Mouse (Mus musculus): ENCODE measurements around the gene Hist1h2ah. TPM values are rescaled to one million over a fixed set of nuclear protein-coding genes. Genes with fewer than 3 reads are reported as not detected.

The Hist1h2ah gene
- total and polyA plus RNA-seq, 2 experiments from 2014 or later, result 6.9 to 62.6 TPM

GRCm38 (mm10) chr13:22007121-22007510, 28.3 kb downstream of the Hist1h2ah start:
- Histone ChIP-seq H3K27ac (ENCODE audit: low read depth, low read length) (no peak overlapping the region), H3K4me1 (ENCODE audit: insufficient read depth, low read length) (peaks cover 6% of the 10 kb centered on the region), H3K27me3 (ENCODE audit: insufficient read depth, low read length) (peaks cover 90% of the 10 kb centered on the region), H3K4me2 (ENCODE audit: low read depth, low read length, poor library complexity, severe bottlenecking) (peak overlapping the region; percentile 87), H3K9ac (replicated peaks; ENCODE audit: low read length, poor library complexity, severe bottlenecking) (no peak overlapping the region), H3K4me3 (ENCODE audit: low read depth, low read length) (peak overlapping the region; percentile 41; the same call in 1 of the 2 replicates), H3K36me3 (ENCODE audit: insufficient read depth, low read length) (no peaks in the 10 kb centered on the region), H3K9me3 (ENCODE audit: low read length) (no peaks in the 10 kb centered on the region)
- no peak for TF ChIP-seq CTCF (IDR thresholded peaks at IDR 0.05)
- DNase-seq (ENCODE audit: low spot score) (no peak), ATAC-seq (ENCODE audit: low FRiP score) (no peak)
- WGBS, result 5% methylated on average over 18 of the region's 18 CpGs

GRCm38 (mm10) chr13:22006334-22007120, 28.8 kb downstream of the Hist1h2ah start:
- ATAC-seq (ENCODE audit: low FRiP score) (0 out of 2 replicates have a peak, but pooled peaks have one; percentile 13), DNase-seq (ENCODE audit: low spot score) (no peak)
- H3K4me3 ChIP-seq (ENCODE audit: low read depth, low read length), result peak overlapping the region; percentile 41
- WGBS, result under 1% methylated on average over 38 of the region's 38 CpGs
- no peak overlapping the region for H3K27ac ChIP-seq (ENCODE audit: low read depth, low read length)
- H3K36me3 ChIP-seq (ENCODE audit: insufficient read depth, low read length), result no peaks in the 10 kb centered on the region
- peaks cover 6% of the 10 kb centered on the region for H3K4me1 ChIP-seq (ENCODE audit: insufficient read depth, low read length)
- no peaks in the 10 kb centered on the region for H3K9me3 ChIP-seq (ENCODE audit: low read length)
- H3K27me3 ChIP-seq (ENCODE audit: insufficient read depth, low read length), result peaks cover 93% of the 10 kb centered on the region
- H3K9ac ChIP-seq (replicated peaks; ENCODE audit: low read length, poor library complexity, severe bottlenecking), result peak overlapping the region; percentile 29
- H3K4me2 ChIP-seq (ENCODE audit: low read depth, low read length, poor library complexity, severe bottlenecking), result peak overlapping the region; percentile 87
- TF ChIP-seq CTCF (IDR thresholded peaks at IDR 0.05), result no peak

- Histone ChIP-seq H3K4me2 (ENCODE audit: low read depth, low read length, poor library complexity, severe bottlenecking) (peak overlapping the region; percentile 87), H3K4me1 (ENCODE audit: insufficient read depth, low read length) (peaks cover 6% of the 10 kb centered on the region), H3K27me3 (ENCODE audit: insufficient read depth, low read length) (peaks cover 95% of the 10 kb centered on the region), H3K27ac (ENCODE audit: low read depth, low read length) (no peak overlapping the region), H3K9me3 (ENCODE audit: low read length) (no peaks in the 10 kb centered on the region), H3K36me3 (ENCODE audit: insufficient read depth, low read length) (no peaks in the 10 kb centered on the region), H3K9ac (replicated peaks; ENCODE audit: low read length, poor library complexity, severe bottlenecking) (peak overlapping the region; percentile 29; the same call in 1 of the 2 replicates), H3K4me3 (ENCODE audit: low read depth, low read length) (peak overlapping the region; percentile 41)
- TF ChIP-seq CTCF (IDR thresholded peaks at IDR 0.05), result no peak
- ATAC-seq (ENCODE audit: low FRiP score) (peak; percentile 47; the same call in 1 of the 2 replicates), DNase-seq (ENCODE audit: low spot score) (no peak)
- WGBS, result under 1% methylated on average over 45 of the region's 45 CpGs
These were observed 29.6 kb downstream of the Hist1h2ah start for GRCm38 (mm10) chr13:22005605-22006333.

- Histone ChIP-seq H3K4me2 (ENCODE audit: low read depth, low read length, poor library complexity, severe bottlenecking) (no peak overlapping the region), H3K4me3 (ENCODE audit: low read depth, low read length) (no peak overlapping the region), H3K36me3 (ENCODE audit: insufficient read depth, low read length) (no peaks in the 10 kb centered on the region), H3K4me1 (ENCODE audit: insufficient read depth, low read length) (peaks cover 6% of the 10 kb centered on the region), H3K9ac (replicated peaks; ENCODE audit: low read length, poor library complexity, severe bottlenecking) (no peak overlapping the region), H3K9me3 (ENCODE audit: low read length) (no peaks in the 10 kb centered on the region), H3K27me3 (ENCODE audit: insufficient read depth, low read length) (peaks cover 94% of the 10 kb centered on the region), H3K27ac (ENCODE audit: low read depth, low read length) (no peak overlapping the region)
- no peak for ATAC-seq (ENCODE audit: low FRiP score)
- WGBS, result 34% methylated on average over 5 of the region's 5 CpGs
- no peak for DNase-seq (ENCODE audit: low spot score)
- no peak for TF ChIP-seq CTCF (IDR thresholded peaks at IDR 0.05)
These were observed 33.5 kb downstream of the Hist1h2ah start for GRCm38 (mm10) chr13:22001823-22002222.

GRCm38 (mm10) chr13:22001346-22001745, 34.0 kb downstream of the Hist1h2ah start:
- Histone ChIP-seq H3K4me3 (ENCODE audit: low read depth, low read length) (no peak overlapping the region), H3K27me3 (ENCODE audit: insufficient read depth, low read length) (peaks cover 89% of the 10 kb centered on the region), H3K4me1 (ENCODE audit: insufficient read depth, low read length) (peaks cover 3% of the 10 kb centered on the region), H3K4me2 (ENCODE audit: low read depth, low read length, poor library complexity, severe bottlenecking) (no peak overlapping the region), H3K9me3 (ENCODE audit: low read length) (no peaks in the 10 kb centered on the region), H3K36me3 (ENCODE audit: insufficient read depth, low read length) (no peaks in the 10 kb centered on the region), H3K9ac (replicated peaks; ENCODE audit: low read length, poor library complexity, severe bottlenecking) (no peak overlapping the region), H3K27ac (ENCODE audit: low read depth, low read length) (no peak overlapping the region)
- ATAC-seq (ENCODE audit: low FRiP score) (no peak), DNase-seq (ENCODE audit: low spot score) (no peak)
- 73% methylated on average over 2 of the region's 2 CpGs for WGBS
- TF ChIP-seq CTCF (IDR thresholded peaks at IDR 0.05), result no peak

GRCm38 (mm10) chr13:21999147-21999546, 36.2 kb downstream of the Hist1h2ah start:
- peaks cover 81% of the 10 kb centered on the region for H3K27me3 ChIP-seq (ENCODE audit: insufficient read depth, low read length)
- no peak for DNase-seq (ENCODE audit: low spot score)
- H3K27ac ChIP-seq (ENCODE audit: low read depth, low read length), result no peak overlapping the region
- no peaks in the 10 kb centered on the region for H3K36me3 ChIP-seq (ENCODE audit: insufficient read depth, low read length)
- no peak for TF ChIP-seq CTCF (IDR thresholded peaks at IDR 0.05)
- no peaks in the 10 kb centered on the region; the same call in 1 of the 2 replicates for H3K4me1 ChIP-seq (ENCODE audit: insufficient read depth, low read length)
- 33% methylated on average over 4 of the region's 4 CpGs for WGBS
- H3K4me3 ChIP-seq (ENCODE audit: low read depth, low read length), result no peak overlapping the region
- no peaks in the 10 kb centered on the region for H3K9me3 ChIP-seq (ENCODE audit: low read length)
- no peak overlapping the region for H3K4me2 ChIP-seq (ENCODE audit: low read depth, low read length, poor library complexity, severe bottlenecking)
- no peak overlapping the region for H3K9ac ChIP-seq (replicated peaks; ENCODE audit: low read length, poor library complexity, severe bottlenecking)
- ATAC-seq (ENCODE audit: low FRiP score), result no peak

All from midbrain, postnatal 0 days (tissue).